Mouse (Mus musculus) thymus, adult 2 months (tissue): ENCODE results near the gene Slc25a43.

Experiments used
- CTCF ChIP-seq: fragments of 200-500 bp; IDR thresholded peaks from 2 replicates; pipeline ENCODE4 v1.5.1; 2012; ENCODE audit warnings: mild to moderate bottlenecking, control low read depth, low read length, moderate library complexity, borderline replicate concordance; ENCODE audit not compliant: control insufficient read depth, poor library complexity, insufficient read depth; ENCODE audit errors: extremely low read depth
- POLR2A ChIP-seq: fragments of 200-500 bp; IDR thresholded peaks from 2 replicates; pipeline ENCODE4 v1.6.1; 2012; ENCODE audit warnings: mild to moderate bottlenecking, low read length, control low read depth, moderate library complexity; ENCODE audit not compliant: control insufficient read depth, poor library complexity, insufficient read depth; ENCODE audit errors: extremely low read depth

DNA sequence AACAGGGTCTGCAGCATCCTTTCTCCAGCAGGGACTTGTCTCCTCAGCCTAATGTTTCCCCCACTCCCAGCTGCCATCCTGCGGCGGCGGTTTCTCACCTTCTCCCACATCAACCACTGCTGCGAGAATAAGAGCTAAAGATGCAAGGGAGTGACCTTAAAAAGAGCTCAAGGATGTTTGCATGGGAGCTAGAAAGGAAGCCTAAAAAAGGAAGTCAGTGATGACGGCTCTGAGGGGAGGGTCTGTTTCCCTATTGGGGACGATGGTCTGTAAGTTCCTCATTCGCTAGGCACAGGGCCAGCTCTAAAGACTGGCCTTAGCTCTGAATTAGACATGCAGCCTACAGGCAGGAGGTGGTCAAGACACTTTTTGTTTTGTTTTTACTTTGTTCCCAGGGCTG, 1.3 kb downstream of the Slc25a43 start:
- no peak for TF ChIP-seq CTCF
- TF ChIP-seq POLR2A, result no peak
